Mouse (Mus musculus) forebrain, postnatal 0 days (tissue): ENCODE results near the gene Spert. TPM values are rescaled to one million over a fixed set of nuclear protein-coding genes. Genes with fewer than 3 reads are reported as not detected.

Source experiments
- ATAC-seq: fragments of 200-750 bp; cut with Nextera tagmentation; 2 replicates; pipeline ENCODE4 v1.8.0; 2017; ENCODE audit warnings: mild to moderate bottlenecking, moderate library complexity
- DNase-seq: peaks from one replicate; pipeline ENCODE4 v3.0.0-alpha.2; 2015
- H3K27ac ChIP-seq: fragments of 300-500 bp; sonication (generic); 2 replicates; pipeline ENCODE4 v1.5.1; 2014; ENCODE audit warnings: low read depth, mild to moderate bottlenecking, antibody characterized with exemption, low read length, moderate library complexity, mixed read lengths
- H3K27me3 ChIP-seq: fragments of 300-500 bp; sonication (generic); 2 replicates; pipeline ENCODE4 v1.6.1; 2014; ENCODE audit warnings: mild to moderate bottlenecking, low read length, mixed read lengths; ENCODE audit not compliant: insufficient read depth
- H3K36me3 ChIP-seq: fragments of 300-500 bp; sonication (generic); 2 replicates; pipeline ENCODE4 v1.6.1; 2014; ENCODE audit warnings: mild to moderate bottlenecking, moderate library complexity; ENCODE audit not compliant: insufficient read depth
- H3K4me1 ChIP-seq: fragments of 300-500 bp; sonication (generic); 2 replicates; pipeline ENCODE4 v1.6.1; 2014; ENCODE audit warnings: antibody characterized with exemption; ENCODE audit not compliant: insufficient read depth
- H3K4me2 ChIP-seq: fragments of 300-500 bp; sonication (generic); 2 replicates; pipeline ENCODE4 v1.6.1; 2014; ENCODE audit warnings: low read depth, mild to moderate bottlenecking, moderate library complexity
- H3K4me3 ChIP-seq: fragments of 300-500 bp; sonication (generic); 2 replicates; pipeline ENCODE4 v1.5.1; 2014; ENCODE audit warnings: low read depth, low read length, mixed read lengths
- H3K9ac ChIP-seq: fragments of 300-500 bp; sonication (generic); 2 replicates; pipeline ENCODE4 v1.6.1; 2014; ENCODE audit warnings: mild to moderate bottlenecking
- H3K9me3 ChIP-seq: fragments of 300-500 bp; sonication (generic); 2 replicates; pipeline ENCODE4 v1.6.1; 2016; ENCODE audit warnings: low read length
- CTCF ChIP-seq: sonication (generic); IDR thresholded peaks from 2 replicates; pipeline ENCODE4 v1.5.1; 2016; ENCODE audit warnings: antibody characterized with exemption, control low read depth, low read depth
- WGBS: fragments of 180-500 bp; shearing (Covaris S2); extraction: QIAGEN DNeasy Blood & Tissue Kit; methylation state at CpG from one replicate; pipeline ENCODE4 v1.1.7; 2014; 5-methylcytosine and 5-hydroxymethylcytosine counted together
- polyA plus RNA-seq: library from polyadenylated mRNA; unstranded; fragments of >200 nt; fragmentation: Nextera tagmentation; extraction: Ambion mirVana; gene quantifications from 2 replicates; pipeline ENCODE4 v1.2.1, GENCODE M21; 2015
- total RNA-seq: library from RNA; depleted of rRNA; stranded (reverse); fragments of >200 nt; gene quantifications from 2 replicates; pipeline ENCODE4 v1.2.3, GENCODE M21; 2014

The Spert gene
- total and polyA plus RNA-seq, 2 experiments from 2014 or later = not detected

DNA sequence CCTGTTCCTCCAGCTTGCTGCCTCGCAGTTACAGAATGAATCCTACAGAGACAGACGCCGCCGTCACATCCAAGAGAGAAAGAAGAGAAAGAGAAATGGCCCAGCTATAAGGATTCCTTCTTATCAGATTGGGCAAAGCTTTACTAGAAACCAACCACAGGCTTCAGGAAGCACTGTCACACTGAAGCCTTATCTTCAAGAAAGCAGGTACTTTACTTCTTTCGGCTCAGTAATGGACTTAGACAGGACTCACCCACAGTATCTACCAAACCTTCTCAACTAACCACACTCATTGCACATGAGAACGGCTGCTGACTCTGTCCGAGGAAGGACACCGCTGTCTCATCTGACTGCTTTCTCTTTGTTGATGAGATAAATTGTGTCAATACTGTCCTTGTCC is 36.0 kb upstream of the Spert start:
- no peak for TF ChIP-seq CTCF
- Histone ChIP-seq H3K27ac (no peak overlapping the region), H3K9ac (no peak overlapping the region), H3K4me3 (no peak overlapping the region), H3K4me1 (no peaks in the 10 kb centered on the region), H3K36me3 (no peaks in the 10 kb centered on the region), H3K9me3 (no peaks in the 10 kb centered on the region), H3K27me3 (no peaks in the 10 kb centered on the region), H3K4me2 (no peak overlapping the region)
- WGBS = 84% methylated on average over 8 of the region's 8 CpGs
- DNase-seq (no peak), ATAC-seq (no peak)

GRCm38 (mm10) chr14:75622984-75623383 is 30.1 kb upstream of the Spert start:
- DNase-seq (no peak), ATAC-seq (peak; percentile 93)
- Histone ChIP-seq H3K9ac (no peak overlapping the region), H3K36me3 (no peaks in the 10 kb centered on the region), H3K27ac (0 out of 2 replicates have a peak overlapping the region, but pooled peaks have one; percentile 50), H3K27me3 (no peaks in the 10 kb centered on the region), H3K9me3 (no peaks in the 10 kb centered on the region), H3K4me2 (no peak overlapping the region), H3K4me1 (no peaks in the 10 kb centered on the region), H3K4me3 (no peak overlapping the region)
- no peak for TF ChIP-seq CTCF
- 55% methylated on average over 7 of the region's 7 CpGs for WGBS

DNA sequence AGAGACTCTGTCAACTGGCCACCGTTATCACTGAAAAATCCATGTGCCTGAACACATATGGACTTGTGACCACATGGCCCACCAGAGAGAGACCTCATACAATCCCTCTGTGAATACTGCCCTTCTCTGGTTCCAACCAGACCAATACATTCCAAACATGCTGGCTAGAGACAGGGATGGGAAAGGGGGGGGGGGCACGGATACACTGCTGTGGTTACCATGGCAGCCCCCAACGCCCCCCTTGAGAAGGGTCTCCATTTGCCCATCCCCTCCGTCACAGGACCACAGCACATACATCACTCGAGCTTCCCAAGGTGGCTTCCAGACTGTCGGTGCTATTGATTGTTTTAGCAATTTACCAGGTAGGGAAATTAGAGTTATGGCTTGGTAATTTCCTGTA is 23.5 kb upstream of the Spert start:
- Histone ChIP-seq H3K4me1 (no peaks in the 10 kb centered on the region), H3K27ac (no peak overlapping the region), H3K4me3 (no peak overlapping the region), H3K9ac (no peak overlapping the region), H3K4me2 (no peak overlapping the region), H3K36me3 (no peaks in the 10 kb centered on the region), H3K27me3 (no peaks in the 10 kb centered on the region), H3K9me3 (no peaks in the 10 kb centered on the region)
- TF ChIP-seq CTCF = no peak
- ATAC-seq (no peak), DNase-seq (no peak)
- WGBS = 87% methylated on average over 6 of the region's 6 CpGs

GRCm38 (mm10) chr14:75609176-75609575 is 16.3 kb upstream of the Spert start:
- Histone ChIP-seq H3K27ac (no peak overlapping the region), H3K36me3 (no peaks in the 10 kb centered on the region), H3K27me3 (no peaks in the 10 kb centered on the region), H3K4me2 (no peak overlapping the region), H3K9me3 (no peaks in the 10 kb centered on the region), H3K4me3 (no peak overlapping the region), H3K4me1 (no peaks in the 10 kb centered on the region), H3K9ac (no peak overlapping the region)
- no peak for ATAC-seq
- WGBS = 93% methylated on average over 2 of the region's 2 CpGs
- TF ChIP-seq CTCF = no peak
- no peak for DNase-seq

DNA sequence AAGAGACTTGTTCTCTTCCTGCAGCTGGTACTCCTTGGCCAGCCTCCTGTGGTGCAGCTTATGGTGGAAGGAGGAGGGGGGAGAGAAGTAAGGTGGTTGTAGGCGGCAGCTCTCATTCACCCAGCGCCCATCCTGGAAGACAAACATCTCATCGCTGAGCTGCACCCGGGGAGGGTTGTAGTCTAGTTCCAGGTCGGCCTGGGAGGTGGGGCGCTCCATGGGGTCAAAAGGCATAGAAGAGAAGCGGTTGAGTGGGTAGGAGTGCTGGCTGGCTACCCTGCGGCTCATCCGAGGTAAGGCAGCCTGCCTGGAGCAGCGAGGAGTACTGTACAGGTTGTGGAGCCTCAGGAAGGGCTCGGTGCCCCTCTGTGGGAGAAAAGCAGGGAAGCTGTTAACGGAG is 9.0 kb downstream of the Spert start:
- no peak overlapping the region for H3K27ac ChIP-seq
- DNase-seq (no peak), ATAC-seq (no peak)
- no peak overlapping the region for H3K9ac ChIP-seq
- no peaks in the 10 kb centered on the region for H3K4me1 ChIP-seq
- no peak overlapping the region for H3K4me2 ChIP-seq
- no peak for TF ChIP-seq CTCF
- no peak overlapping the region for H3K4me3 ChIP-seq
- H3K36me3 ChIP-seq = no peaks in the 10 kb centered on the region
- WGBS = 89% methylated on average over 12 of the region's 12 CpGs
- H3K27me3 ChIP-seq = no peaks in the 10 kb centered on the region
- no peaks in the 10 kb centered on the region for H3K9me3 ChIP-seq

DNA sequence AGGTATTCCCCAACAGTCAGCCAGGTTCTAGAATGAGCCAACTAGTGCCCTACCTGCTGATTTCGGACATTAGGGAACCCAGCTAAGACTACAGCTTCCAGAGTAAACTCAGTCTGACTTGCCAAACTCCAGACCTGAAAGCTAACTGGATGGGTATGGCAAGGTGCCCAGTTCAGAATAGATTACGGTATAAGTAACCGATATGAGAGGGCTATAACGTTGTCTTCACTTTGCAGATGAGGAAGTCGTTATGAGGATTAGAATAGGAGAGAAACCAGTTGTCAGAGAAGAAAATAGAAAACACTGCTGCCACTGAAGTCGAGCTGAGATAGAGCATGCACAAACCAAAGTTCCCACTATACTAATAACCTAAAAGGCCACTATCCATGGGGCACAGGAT is 13.9 kb downstream of the Spert start:
- no peak for ATAC-seq
- Histone ChIP-seq H3K27me3 (no peaks in the 10 kb centered on the region), H3K9me3 (no peaks in the 10 kb centered on the region), H3K27ac (no peak overlapping the region), H3K9ac (no peak overlapping the region), H3K4me3 (no peak overlapping the region), H3K36me3 (no peaks in the 10 kb centered on the region), H3K4me2 (no peak overlapping the region), H3K4me1 (no peaks in the 10 kb centered on the region)
- no peak for DNase-seq
- WGBS = 70% methylated on average over 6 of the region's 6 CpGs
- no peak for TF ChIP-seq CTCF

DNA sequence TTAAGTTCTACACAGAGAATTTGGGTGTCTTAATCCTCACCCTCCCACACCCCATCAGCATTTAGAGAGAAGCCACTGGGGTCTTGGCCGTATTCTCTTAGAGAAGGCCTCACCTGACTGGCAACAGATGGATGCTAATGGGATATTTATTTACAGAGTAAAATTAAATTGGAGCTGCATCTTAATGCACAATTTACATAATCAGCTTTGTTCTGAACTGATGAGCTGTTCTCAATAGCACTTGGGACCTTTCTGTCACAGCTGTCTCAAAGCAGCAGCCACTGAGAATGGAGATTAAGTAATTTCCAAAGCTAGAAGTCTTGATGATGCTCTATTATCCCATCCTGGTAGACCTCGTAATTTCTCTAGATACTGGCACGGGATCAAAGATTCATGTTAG is 26.6 kb downstream of the Spert start:
- DNase-seq (peak; percentile 36), ATAC-seq (peak; percentile 82)
- Histone ChIP-seq H3K4me2 (no peak overlapping the region), H3K9ac (no peak overlapping the region), H3K27me3 (no peaks in the 10 kb centered on the region), H3K9me3 (no peaks in the 10 kb centered on the region), H3K4me1 (peaks cover 6% of the 10 kb centered on the region; the same call in 1 of the 2 replicates), H3K36me3 (no peaks in the 10 kb centered on the region), H3K4me3 (no peak overlapping the region), H3K27ac (no peak overlapping the region)
- 14% methylated on average over 3 of the region's 3 CpGs for WGBS
- no peak for TF ChIP-seq CTCF
